Mouse (Mus musculus) stomach, embryonic 15.5 days (tissue): ENCODE data around the gene Vav2. TPM values are rescaled to one million over a fixed set of nuclear protein-coding genes. Genes with fewer than 3 reads are reported as not detected.

Experiments
- ATAC-seq: fragments of 200-750 bp; cut with Nextera tagmentation; 2 replicates; pipeline ENCODE4 v1.8.0; 2017; ENCODE audit warnings: low read depth, moderate number of reproducible peaks, moderate TSS enrichment; ENCODE audit not compliant: insufficient read depth, low FRiP score
- H3K27ac ChIP-seq: fragments of 300-500 bp; sonication (generic); 2 replicates; pipeline ENCODE4 v1.5.1; 2015; ENCODE audit warnings: mild to moderate bottlenecking, inconsistent platforms
- H3K27me3 ChIP-seq: fragments of 300-500 bp; sonication (generic); replicated peaks from 2 replicates; pipeline ENCODE4 v1.6.1; 2015; ENCODE audit warnings: inconsistent platforms
- H3K36me3 ChIP-seq: fragments of 300-500 bp; sonication (generic); 2 replicates; pipeline ENCODE4 v1.6.1; 2015; ENCODE audit warnings: inconsistent platforms
- H3K4me1 ChIP-seq: fragments of 300-500 bp; sonication (generic); 2 replicates; pipeline ENCODE4 v1.6.1; 2015; ENCODE audit warnings: inconsistent platforms
- H3K4me2 ChIP-seq: fragments of 300-500 bp; sonication (generic); 2 replicates; pipeline ENCODE4 v1.6.1; 2015; ENCODE audit warnings: mild to moderate bottlenecking, inconsistent platforms
- H3K4me3 ChIP-seq: fragments of 300-500 bp; sonication (generic); replicated peaks from 2 replicates; pipeline ENCODE4 v1.5.1; 2015; ENCODE audit warnings: inconsistent platforms
- H3K9ac ChIP-seq: fragments of 300-500 bp; sonication (generic); 2 replicates; pipeline ENCODE4 v1.6.1; 2015; ENCODE audit warnings: inconsistent platforms
- H3K9me3 ChIP-seq: fragments of 300-500 bp; sonication (generic); 2 replicates; pipeline ENCODE4 v1.6.1; 2016; ENCODE audit warnings: inconsistent platforms
- WGBS: fragments of 180-500 bp; shearing (Covaris S2); methylation state at CpG from one replicate; pipeline ENCODE4 v1.1.7; 2015; 5-methylcytosine and 5-hydroxymethylcytosine counted together
- microRNA-seq: library from miRNA; unstranded; fragments of <30 nt; microRNA quantifications from one replicate; pipeline ENCODE4, GENCODE M21; 2016
- polyA plus RNA-seq: library from polyadenylated mRNA; unstranded; fragments of >200 nt; fragmentation: Nextera tagmentation; extraction: Ambion mirVana; gene quantifications from 2 replicates; pipeline ENCODE4 v1.2.1, GENCODE M21; 2015

The Vav2 gene
- polyA plus RNA-seq, 1 experiment from 2014 or later, result 7.0 TPM

DNA sequence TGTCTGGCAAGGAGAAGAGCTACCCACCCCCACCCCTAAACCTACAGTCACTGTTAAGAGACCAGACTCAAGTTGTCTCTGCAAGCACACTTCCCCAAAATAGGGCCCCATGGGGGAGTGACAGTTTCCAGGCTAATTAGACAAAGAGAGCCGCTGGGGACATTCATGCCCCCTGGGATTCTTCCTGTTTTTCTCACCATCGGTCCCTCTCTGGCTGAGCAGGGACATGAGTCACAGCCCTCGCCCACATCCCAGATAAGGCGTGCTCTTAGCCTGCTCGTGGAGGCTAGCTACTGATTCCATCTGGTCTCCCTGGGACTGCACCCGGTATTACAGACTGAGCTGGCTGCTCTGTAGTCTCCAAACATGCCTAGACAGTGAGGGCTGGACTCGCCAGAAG is 194.5 kb downstream of the Vav2 start:
- Histone ChIP-seq H3K4me2 (no peak overlapping the region), H3K27me3 (no peaks in the 10 kb centered on the region), H3K9me3 (no peaks in the 10 kb centered on the region), H3K27ac (peak overlapping the region; percentile 2; the same call in 1 of the 2 replicates), H3K9ac (no peak overlapping the region), H3K36me3 (no peaks in the 10 kb centered on the region), H3K4me3 (no peak overlapping the region), H3K4me1 (peaks cover 6% of the 10 kb centered on the region; the same call in 1 of the 2 replicates)
- peak; percentile 57; the same call in 1 of the 2 replicates for ATAC-seq
- 18% methylated on average over 7 of the region's 7 CpGs for WGBS

DNA sequence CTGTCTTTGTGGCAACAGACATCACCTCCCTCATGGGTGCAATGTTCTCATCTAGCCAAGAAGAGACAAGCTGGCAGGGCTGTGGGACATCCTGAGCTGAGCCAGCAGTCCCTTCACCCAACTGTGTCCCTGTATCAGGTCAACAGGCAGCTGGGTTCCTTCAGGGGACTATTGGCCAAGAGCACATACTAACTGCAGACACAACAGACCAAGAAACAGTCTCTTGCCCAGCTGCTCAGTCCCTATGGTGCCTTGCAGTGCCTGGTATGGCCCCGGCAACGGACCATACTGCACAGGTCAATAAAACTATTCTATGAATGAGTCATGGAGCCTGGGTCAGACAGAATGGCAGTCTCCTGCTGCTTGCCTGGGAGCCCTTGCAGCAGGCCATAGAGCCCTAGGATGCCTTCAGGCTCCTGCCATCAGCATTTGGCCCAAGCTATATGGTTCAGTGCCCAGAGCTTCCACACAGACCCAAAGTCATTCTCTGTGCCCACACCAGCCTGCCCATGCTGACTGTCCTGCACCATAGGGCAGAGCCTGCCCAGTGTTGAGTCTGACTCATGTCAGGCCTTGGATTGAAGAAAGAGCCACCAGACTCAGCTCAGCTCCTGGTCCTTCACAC is 197.2 kb downstream of the Vav2 start:
- Histone ChIP-seq H3K27ac (no peak overlapping the region), H3K4me3 (no peak overlapping the region), H3K4me2 (no peak overlapping the region), H3K9me3 (no peaks in the 10 kb centered on the region), H3K36me3 (no peaks in the 10 kb centered on the region), H3K4me1 (peaks cover 6% of the 10 kb centered on the region; the same call in 1 of the 2 replicates), H3K9ac (no peak overlapping the region), H3K27me3 (no peaks in the 10 kb centered on the region)
- ATAC-seq, result no peak
- 77% methylated on average over 2 of the region's 2 CpGs for WGBS

DNA sequence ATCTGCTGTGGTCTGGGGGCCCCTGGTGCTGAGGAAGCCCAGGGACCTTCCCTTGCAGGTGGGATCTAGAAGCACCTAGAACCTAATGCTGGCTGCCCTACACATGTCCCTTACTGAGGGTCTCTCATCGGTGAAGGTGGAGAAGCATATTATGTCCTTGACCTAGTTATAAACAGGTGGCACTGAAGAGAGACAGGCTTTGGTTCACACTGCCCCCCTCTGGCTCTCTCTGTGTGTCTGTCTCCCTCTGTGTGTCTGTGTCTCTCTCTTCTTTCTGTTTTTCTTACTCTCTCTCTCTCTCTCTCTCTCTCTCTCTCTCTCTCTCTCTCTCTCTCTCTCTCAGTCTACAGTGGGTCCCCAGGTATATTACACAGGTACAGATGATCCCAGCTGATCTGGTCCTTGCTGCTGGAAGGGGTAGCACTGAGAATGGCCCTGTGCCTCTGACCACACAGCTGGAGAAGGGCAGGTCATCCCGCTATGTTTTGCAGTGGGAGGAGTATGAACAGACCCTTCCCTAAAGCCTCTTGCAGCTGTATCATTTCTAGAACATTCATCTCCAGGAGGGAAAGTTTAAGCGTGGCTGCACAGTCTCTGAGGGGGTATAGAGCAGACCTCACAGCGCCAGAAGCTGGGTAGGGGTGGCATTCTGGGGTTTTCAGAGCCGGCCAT is 197.9 kb downstream of the Vav2 start:
- peaks cover 6% of the 10 kb centered on the region; the same call in 1 of the 2 replicates for H3K4me1 ChIP-seq
- no peaks in the 10 kb centered on the region for H3K36me3 ChIP-seq
- H3K4me3 ChIP-seq, result no peak overlapping the region
- H3K4me2 ChIP-seq, result no peak overlapping the region
- no peak for ATAC-seq
- H3K27me3 ChIP-seq, result no peaks in the 10 kb centered on the region
- H3K9me3 ChIP-seq, result no peaks in the 10 kb centered on the region
- no peak overlapping the region for H3K27ac ChIP-seq
- WGBS, result 70% methylated on average over 5 of the region's 5 CpGs
- H3K9ac ChIP-seq, result no peak overlapping the region

DNA sequence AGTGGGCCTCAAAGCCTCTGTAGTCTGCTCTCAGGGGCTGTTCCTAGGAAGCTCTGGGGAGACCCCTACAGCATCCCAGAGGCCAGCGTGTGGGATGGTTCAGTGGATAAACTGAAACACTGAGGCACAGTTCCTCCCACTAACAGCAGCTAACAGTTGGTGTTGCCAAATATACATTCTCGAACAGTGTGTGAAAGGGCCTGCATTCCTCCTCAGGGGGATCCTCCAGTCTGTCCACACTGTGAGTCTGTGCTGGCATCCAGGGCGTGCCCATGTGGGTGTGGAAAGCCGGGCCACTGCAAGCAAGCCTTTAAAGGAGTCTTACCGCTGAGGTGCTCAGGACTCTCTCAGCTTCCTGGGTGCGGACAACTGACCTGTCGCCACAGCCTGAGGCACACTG is 200.3 kb downstream of the Vav2 start:
- Histone ChIP-seq H3K36me3 (no peaks in the 10 kb centered on the region), H3K9ac (no peak overlapping the region), H3K4me2 (no peak overlapping the region), H3K4me1 (no peaks in the 10 kb centered on the region), H3K4me3 (no peak overlapping the region), H3K27ac (no peak overlapping the region), H3K9me3 (no peaks in the 10 kb centered on the region), H3K27me3 (no peaks in the 10 kb centered on the region)
- WGBS, result 55% methylated on average over 7 of the region's 7 CpGs
- no peak for ATAC-seq

DNA sequence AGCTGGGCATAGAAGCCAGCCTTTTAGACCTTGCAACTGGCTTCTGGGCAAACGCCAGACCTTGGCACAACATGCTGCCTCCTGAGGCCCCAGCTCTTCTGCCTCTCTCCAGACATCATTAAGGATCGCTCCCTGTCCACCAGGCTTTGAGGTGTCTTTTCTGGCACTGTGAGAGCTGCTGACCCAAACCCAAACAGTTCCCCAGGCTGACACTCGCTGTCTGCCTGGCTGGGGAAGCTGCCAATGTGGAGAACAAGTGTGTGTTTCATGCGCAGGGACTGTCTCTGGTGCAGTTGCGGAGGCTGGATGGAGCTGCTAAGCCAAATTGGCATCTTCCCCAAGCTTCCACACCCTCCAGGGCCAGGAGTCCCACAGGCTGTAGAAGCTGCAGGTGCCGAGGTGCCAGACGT is 203.8 kb downstream of the Vav2 start:
- H3K27ac ChIP-seq, result no peak overlapping the region
- 78% methylated on average over 7 of the region's 7 CpGs for WGBS
- no peak overlapping the region for H3K9ac ChIP-seq
- H3K4me1 ChIP-seq, result no peaks in the 10 kb centered on the region
- no peak overlapping the region for H3K4me2 ChIP-seq
- 0 out of 2 replicates have a peak, but pooled peaks cover 5% of the 10 kb centered on the region for H3K36me3 ChIP-seq
- H3K27me3 ChIP-seq, result no peaks in the 10 kb centered on the region
- H3K9me3 ChIP-seq, result no peaks in the 10 kb centered on the region
- ATAC-seq, result no peak
- no peak overlapping the region for H3K4me3 ChIP-seq

DNA sequence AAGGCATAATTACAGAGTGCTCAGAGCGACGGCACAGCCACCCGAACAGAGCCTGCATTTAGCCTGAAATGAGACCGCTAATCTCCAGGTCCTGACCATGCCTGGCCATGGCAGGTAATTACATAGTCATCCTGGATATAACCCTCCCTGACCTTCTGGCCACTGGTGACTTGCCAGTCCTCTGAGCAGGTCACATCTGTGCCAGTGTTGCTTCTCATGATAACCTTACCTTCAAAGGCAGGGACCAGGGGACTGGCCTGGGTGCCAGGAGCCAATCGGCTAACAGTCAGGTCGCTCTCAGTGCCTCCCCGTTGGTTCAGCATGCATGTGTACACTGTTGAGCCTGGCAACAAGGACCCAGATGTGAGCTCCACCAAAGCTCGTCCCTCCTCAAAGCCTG is 208.3 kb downstream of the Vav2 start:
- no peak for ATAC-seq
- WGBS, result 85% methylated on average over 8 of the region's 8 CpGs
- no peak overlapping the region for H3K4me2 ChIP-seq
- H3K36me3 ChIP-seq, result 0 out of 2 replicates have a peak, but pooled peaks cover 5% of the 10 kb centered on the region
- H3K4me3 ChIP-seq, result no peak overlapping the region
- no peak overlapping the region for H3K27ac ChIP-seq
- no peaks in the 10 kb centered on the region for H3K27me3 ChIP-seq
- H3K4me1 ChIP-seq, result no peaks in the 10 kb centered on the region
- no peaks in the 10 kb centered on the region for H3K9me3 ChIP-seq
- H3K9ac ChIP-seq, result no peak overlapping the region

DNA sequence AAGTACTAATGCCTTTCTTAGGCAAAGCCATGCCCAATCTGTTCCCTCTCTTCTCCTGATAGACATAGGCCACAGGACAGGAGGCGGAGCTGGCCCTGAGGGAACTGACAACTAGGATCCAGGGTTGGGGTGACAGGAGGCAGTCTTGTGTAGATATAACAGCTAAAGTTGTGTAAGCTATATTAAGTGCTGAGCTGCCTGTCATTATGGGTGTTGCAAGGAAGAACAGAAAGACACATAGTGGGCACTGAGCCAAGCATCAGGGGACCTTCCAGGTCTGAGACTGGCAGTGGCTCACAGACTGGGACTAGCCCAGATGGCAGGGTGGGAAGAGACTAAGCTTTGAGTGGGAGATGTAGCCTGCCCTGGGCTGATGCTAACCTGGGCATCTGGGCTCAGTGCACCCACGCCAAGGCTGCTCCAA is 208.7 kb downstream of the Vav2 start:
- Histone ChIP-seq H3K9me3 (no peaks in the 10 kb centered on the region), H3K4me1 (no peaks in the 10 kb centered on the region), H3K4me2 (no peak overlapping the region), H3K9ac (no peak overlapping the region), H3K4me3 (no peak overlapping the region), H3K36me3 (0 out of 2 replicates have a peak, but pooled peaks cover 5% of the 10 kb centered on the region), H3K27ac (no peak overlapping the region), H3K27me3 (no peaks in the 10 kb centered on the region)
- no peak for ATAC-seq
- 79% methylated on average over 2 of the region's 2 CpGs for WGBS

DNA sequence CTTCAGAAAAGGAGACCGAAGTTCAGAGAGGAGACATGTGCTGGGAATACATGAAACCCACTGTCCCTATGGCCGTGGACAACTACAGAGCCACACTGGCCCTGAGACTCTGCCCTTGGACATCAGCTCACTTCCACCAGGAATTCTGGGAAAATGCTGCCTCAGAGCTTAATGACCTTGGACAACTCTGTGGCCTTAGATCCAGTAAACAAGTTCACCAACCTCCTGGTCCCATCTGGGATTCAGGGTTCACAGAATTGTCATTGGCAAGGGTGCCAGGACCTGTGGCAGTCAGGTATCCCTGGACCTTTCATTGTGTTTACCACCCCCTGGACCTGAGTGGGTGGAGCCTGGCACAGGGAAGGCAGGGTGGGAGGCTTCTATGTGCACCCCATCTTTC is 211.3 kb downstream of the Vav2 start:
- Histone ChIP-seq H3K9me3 (no peaks in the 10 kb centered on the region), H3K36me3 (0 out of 2 replicates have a peak, but pooled peaks cover 5% of the 10 kb centered on the region), H3K4me3 (no peak overlapping the region), H3K4me1 (no peaks in the 10 kb centered on the region), H3K27ac (no peak overlapping the region), H3K9ac (no peak overlapping the region), H3K4me2 (no peak overlapping the region), H3K27me3 (no peaks in the 10 kb centered on the region)
- 76% methylated on average over 2 of the region's 2 CpGs for WGBS
- no peak for ATAC-seq

Small RNA genes within 50 kb of the gene (microRNA-seq; reads per million reads assigned to microRNA genes)
- gene Gm24049 (not detected), gene Mir7578 (not detected)

Other genes starting within 250 kb of the Vav2 start
- gene Sardh, start 178.7 kb downstream of the Vav2 start, polyA plus RNA-seq, result 15.0 and 16.1 TPM in 2 replicates
- 7.1 and 7.2 TPM in 2 replicates for gene Brd3os, start 15.3 kb upstream of the Vav2 start, polyA plus RNA-seq
- gene Brd3, start 80.6 kb upstream of the Vav2 start, polyA plus RNA-seq, result 76.2 and 87.8 TPM in 2 replicates
- gene Wdr5, start 88.1 kb upstream of the Vav2 start, polyA plus RNA-seq, result 49.2 and 52.0 TPM in 2 replicates
- gene Rxra, start 249.4 kb upstream of the Vav2 start, polyA plus RNA-seq, result 12.4 and 13.0 TPM in 2 replicates